Mouse (Mus musculus): ENCODE results near the gene Sec22c.

- no peak for TF ChIP-seq POLR2A (IDR thresholded peaks at IDR 0.05; ENCODE audit: insufficient read depth, low read depth, low read length)
- TF ChIP-seq CTCF (IDR thresholded peaks at IDR 0.05), result no peak
- no peak for TF ChIP-seq EP300 (IDR thresholded peaks at IDR 0.05; ENCODE audit: insufficient read depth, low read depth, low read length)
These were observed 58.3 kb downstream of the Sec22c start for GRCm38 (mm10) chr9:121647026-121647425.
